Mouse (Mus musculus): ENCODE data around the gene Dgcr2. TPM values are rescaled to one million over a fixed set of nuclear protein-coding genes. Genes with fewer than 3 reads are reported as not detected.

Gene Dgcr2
- total RNA-seq, 2 experiments from 2014 or later = 23.0 to 24.7 TPM

Other genes starting within 250 kb of the Dgcr2 start
- gene Med15, start 165.7 kb downstream of the Dgcr2 start, total RNA-seq (2021) = 10 to 100 TPM; 18.1 to 18.9 TPM
- gene Klhl22, start 138.9 kb downstream of the Dgcr2 start, total RNA-seq (2021) = 10 to 100 TPM; 15.4 to 18.8 TPM
- 1 to 10 TPM; 4.7 to 5.4 TPM for gene Scarf2, start 101.3 kb downstream of the Dgcr2 start, total RNA-seq (2021)
- gene B830017H08Rik, start 65.4 kb downstream of the Dgcr2 start, total RNA-seq (2021) = not detected
- gene Car15, start 60.2 kb downstream of the Dgcr2 start, total RNA-seq (2021) = under 1 TPM; 0.79 to 0.88 TPM
- under 1 TPM in 1 of 2 experiments, not detected in 1; 0.16 TPM for gene Gm20518, start 6.9 kb downstream of the Dgcr2 start, total RNA-seq (2021)
- gene Tssk1, start 4.3 kb downstream of the Dgcr2 start, total RNA-seq (2021) = under 1 TPM in 1 of 2 experiments, not detected in 1; 0.13 TPM
- not detected for gene Tssk2, start 75 bp upstream of the Dgcr2 start, total RNA-seq (2021)
- gene Ess2, start 12.8 kb upstream of the Dgcr2 start, total RNA-seq (2021) = 1 to 10 TPM; 5.1 to 6.1 TPM
- gene Gsc2, start 16.5 kb upstream of the Dgcr2 start, total RNA-seq (2021) = not detected
- gene Slc25a1, start 29.7 kb upstream of the Dgcr2 start, total RNA-seq (2021) = 10 to 100 TPM in 1 of 2 experiments, 1 to 10 TPM in 1; 2.6 to 10.0 TPM
- gene Vpreb2, start 81.9 kb upstream of the Dgcr2 start, total RNA-seq (2021) = not detected
- 10 to 100 TPM; 32.2 to 34.1 TPM for gene Dgcr6, start 154.3 kb upstream of the Dgcr2 start, total RNA-seq (2021)
- 1 to 10 TPM; 8.1 to 9.5 TPM for gene Prodh, start 191.6 kb upstream of the Dgcr2 start, total RNA-seq (2021)
- under 1 TPM in 1 of 2 experiments, not detected in 1; 0.13 TPM for gene Rtn4r, start 229.1 kb upstream of the Dgcr2 start, total RNA-seq (2021)